Mouse (Mus musculus) testis, postnatal 14 days (tissue): ENCODE data around the gene AC170998.1.
"Not testable (repeated sequence)": the region's sequence is repeated elsewhere in the genome, so short reads cannot be mapped to it uniquely, and the experiment has no call there.

Experiments used
- DNase-seq: peaks from one replicate; pipeline ENCODE4 v3.0.0; 2021; ENCODE audit warnings: low spot score

Gene AC170998.1

GRCm38 (mm10) chr17:28760736-28761312 lies 34.9 kb downstream of the AC170998.1 start:
- no peak for DNase-seq

- DNase-seq = peak; percentile 62
Observed at GRCm38 (mm10) chr17:28761871-28762270, 36.0 kb downstream of the AC170998.1 start.

DNA sequence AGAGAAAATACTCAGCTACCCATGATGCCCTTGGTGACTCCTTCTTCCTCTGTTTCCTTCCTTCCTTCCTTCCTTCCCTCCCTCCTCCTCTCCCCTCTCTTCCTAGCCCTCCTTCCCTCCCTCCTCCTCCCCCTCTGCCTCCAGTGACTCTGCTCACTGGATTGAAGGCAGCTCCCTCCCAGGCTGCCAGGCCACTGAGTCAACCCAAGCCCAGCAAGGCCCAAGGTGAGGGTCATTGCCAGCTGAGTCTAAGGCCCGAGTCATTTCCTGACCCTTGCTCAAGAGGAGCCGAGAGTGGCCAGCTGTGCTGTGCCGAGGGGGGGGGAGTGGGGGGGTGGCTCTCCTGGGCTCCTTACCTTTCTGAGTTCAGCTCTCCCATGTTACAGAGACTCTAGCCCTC lies 40.3 kb downstream of the AC170998.1 start:
- no peak for DNase-seq

GRCm38 (mm10) chr17:28766781-28767515 lies 41.1 kb downstream of the AC170998.1 start:
- DNase-seq = no peak

- DNase-seq = no peak
Observed at GRCm38 (mm10) chr17:28769121-28769874, 43.4 kb downstream of the AC170998.1 start, which contains the start of gene Mapk13. Gene Mapk13 (plus strand): TSS chr17:28769297.

DNA sequence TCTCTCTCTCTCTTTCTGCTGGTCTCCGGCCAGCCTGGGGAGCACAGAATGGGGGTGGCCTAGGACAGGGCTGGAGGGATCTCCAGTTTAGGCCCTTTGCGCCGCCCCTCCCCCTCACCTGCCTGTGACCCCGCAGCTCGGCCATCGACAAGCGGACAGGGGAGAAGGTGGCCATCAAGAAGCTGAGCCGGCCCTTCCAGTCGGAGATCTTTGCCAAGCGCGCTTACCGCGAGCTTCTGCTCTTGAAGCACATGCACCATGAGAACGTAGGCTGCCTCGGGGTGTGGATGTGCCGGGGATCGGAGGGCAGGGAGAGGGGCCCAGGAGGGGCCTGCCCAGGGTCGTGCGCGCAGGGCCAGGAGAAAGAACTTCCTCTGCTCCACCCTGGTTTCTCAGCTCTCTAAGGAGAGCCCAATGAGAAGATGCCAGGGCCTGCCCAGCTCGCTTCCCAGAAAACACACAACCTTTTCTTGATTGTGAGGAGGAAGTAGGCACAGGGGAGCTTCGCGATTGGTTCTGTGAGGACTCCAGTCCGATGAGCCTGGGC lies 44.1 kb downstream of the AC170998.1 start:
- DNase-seq = no peak

GRCm38 (mm10) chr17:28771289-28771688 lies 45.4 kb downstream of the AC170998.1 start:
- DNase-seq = peak; percentile 56

GRCm38 (mm10) chr17:28774303-28774702 lies 48.4 kb downstream of the AC170998.1 start:
- not testable (repeated sequence) for DNase-seq

GRCm38 (mm10) chr17:28775161-28775560 lies 49.3 kb downstream of the AC170998.1 start:
- DNase-seq = no peak
